Mouse (Mus musculus): ENCODE measurements around the gene Aida. TPM values are rescaled to one million over a fixed set of nuclear protein-coding genes. Genes with fewer than 3 reads are reported as not detected.

Gene Aida
- total RNA-seq (2023), result 10 to 100 TPM; 45.2 to 51.7 TPM

DNA sequence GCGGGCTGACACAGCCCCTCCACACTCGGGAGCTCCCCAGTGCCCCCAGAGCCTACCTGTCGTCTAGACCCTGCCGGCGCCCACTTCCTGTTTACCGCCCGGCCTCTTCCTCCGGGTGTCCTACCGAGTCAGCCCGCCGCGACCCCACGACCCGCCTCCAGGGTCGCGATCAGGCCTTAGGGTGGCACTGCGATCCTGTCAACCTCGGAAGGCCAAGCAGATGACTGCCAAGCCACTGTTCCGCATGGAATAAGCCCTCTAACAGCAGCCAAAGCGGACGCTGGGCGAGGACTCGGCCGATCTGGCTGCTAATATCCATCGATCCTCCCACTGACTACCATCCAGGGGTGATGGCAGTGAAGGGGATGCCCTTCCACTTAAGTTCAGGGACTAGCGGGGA is at the start of gene Aida:
Aida (plus strand) TSS at position 126 of the 400 bp plus-strand sequence.

GRCm38 (mm10) chr1:183296877-183297383 is 540 bp downstream of the Aida start, which contains the start of gene Brox:
Gene Brox, minus strand, starts transcription at chr1:183297269.

DNA sequence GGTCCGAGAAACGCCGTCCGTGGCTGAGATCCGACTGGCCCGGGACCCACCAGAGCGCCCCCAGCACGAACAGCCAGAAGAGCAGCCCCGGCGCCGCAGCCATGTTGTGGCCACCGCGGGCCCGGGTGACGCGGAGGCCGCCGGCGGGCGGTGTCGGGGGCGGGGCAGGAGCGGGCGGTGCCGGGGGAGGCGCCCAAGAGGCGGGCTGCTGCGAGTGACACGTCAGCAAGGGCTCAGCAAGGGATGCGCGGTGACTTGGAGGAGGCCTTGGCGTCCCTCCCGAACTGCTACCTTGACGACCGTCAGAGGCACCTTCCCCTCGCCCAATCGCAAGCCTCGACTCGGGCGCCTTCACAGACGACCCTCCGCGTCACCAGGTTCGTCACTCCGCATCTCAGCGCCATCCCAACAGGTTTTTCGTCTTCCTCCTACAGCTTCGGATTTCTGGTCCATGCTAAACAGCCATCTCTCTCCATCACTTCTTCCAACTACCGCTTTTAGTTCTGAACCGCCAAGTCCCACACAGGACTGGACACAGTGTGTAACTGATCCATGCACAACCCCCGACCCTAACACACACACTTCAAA is 73.1 kb downstream of the Aida start, which contains the start of gene Mia3:
Mia3 (minus strand) TSS at position 127 of the 588 bp plus-strand sequence.

Other genes starting within 250 kb of the Aida start
- 10 to 100 TPM; 20.1 to 22.5 TPM for gene Disp1, start 75.1 kb upstream of the Aida start, total RNA-seq (2023)
- 10 to 100 TPM; 34.0 to 50.6 TPM for gene Brox, start 679 bp downstream of the Aida start, total RNA-seq (2023)
- 100 to 1,000 TPM; 203 to 209 TPM for gene Mia3, start 73.0 kb downstream of the Aida start, total RNA-seq (2023)
- 10 to 100 TPM; 25.7 to 30.3 TPM for gene Taf1a, start 92.4 kb downstream of the Aida start, total RNA-seq (2023)
- under 1 TPM in 1 of 2 experiments, not detected in 1; 0.21 TPM for gene Hhipl2, start 121.6 kb downstream of the Aida start, total RNA-seq (2023)